Mouse (Mus musculus): ENCODE results near the gene Sypl2. TPM values are rescaled to one million over a fixed set of nuclear protein-coding genes. Genes with fewer than 3 reads are reported as not detected.

The Sypl2 gene
- polyA plus RNA-seq, 1 experiment from 2014 or later = 11.4 TPM

GRCm38 (mm10) chr3:108202506-108202905 is 23.9 kb downstream of the Sypl2 start:
- Histone ChIP-seq H3K4me1 (ENCODE audit: control insufficient read depth, insufficient read depth, low read length) (peaks cover 9% of the 10 kb centered on the region), H3K9ac (ENCODE audit: low read depth, low read length) (no peak overlapping the region), H3K36me3 (ENCODE audit: control insufficient read depth, insufficient read depth, low read length) (peaks cover 54% of the 10 kb centered on the region)

GRCm38 (mm10) chr3:108200329-108201323 is 25.8 kb downstream of the Sypl2 start, which contains the start of gene Cyb561d1:
TSS of gene Cyb561d1 (minus strand) at chr3:108201212.
- Histone ChIP-seq H3K36me3 (ENCODE audit: control insufficient read depth, insufficient read depth, low read length) (peaks cover 37% of the 10 kb centered on the region), H3K27ac (replicated peaks; ENCODE audit: low read depth, low read length) (peak within 1 kb of the TSS; percentile 81), H3K4me3 (ENCODE audit: low read depth, low read length) (peak within 1 kb of the TSS; percentile 64), H3K9me3 (ENCODE audit: control insufficient read depth, low read length) (no peaks in the 10 kb centered on the region), H3K4me2 (ENCODE audit: low read depth, low read length) (peak within 1 kb of the TSS; percentile 80), H3K27me3 (replicated peaks; ENCODE audit: control insufficient read depth, insufficient read depth, low read length) (no peaks in the 10 kb centered on the region), H3K4me1 (ENCODE audit: control insufficient read depth, insufficient read depth, low read length) (no peaks in the 10 kb centered on the region; the same call in 1 of the 2 replicates), H3K9ac (ENCODE audit: low read depth, low read length) (peak within 1 kb of the TSS; percentile 67)
- DNase-seq (ENCODE audit: low spot score) = peak; percentile 95
- 3% methylated on average over 34 of the region's 44 CpGs for WGBS
- ATAC-seq (ENCODE audit: low read depth) = peak; percentile 92

More at GRCm38 (mm10) chr3:108202506-108202905, 23.9 kb downstream of the Sypl2 start:
- ATAC-seq (ENCODE audit: low read depth) (no peak), DNase-seq (ENCODE audit: low spot score) (no peak)
- Histone ChIP-seq H3K9me3 (ENCODE audit: control insufficient read depth, low read length) (no peaks in the 10 kb centered on the region), H3K27ac (replicated peaks; ENCODE audit: low read depth, low read length) (no peak overlapping the region), H3K4me2 (ENCODE audit: low read depth, low read length) (no peak overlapping the region), H3K27me3 (replicated peaks; ENCODE audit: control insufficient read depth, insufficient read depth, low read length) (no peaks in the 10 kb centered on the region), H3K4me3 (ENCODE audit: low read depth, low read length) (no peak overlapping the region)

GRCm38 (mm10) chr3:108199231-108199630 is 27.2 kb downstream of the Sypl2 start:
- WGBS = 97% methylated on average over 6 of the region's 6 CpGs
- no peak overlapping the region for H3K4me3 ChIP-seq (ENCODE audit: low read depth, low read length)
- no peak overlapping the region for H3K9ac ChIP-seq (ENCODE audit: low read depth, low read length)
- H3K4me2 ChIP-seq (ENCODE audit: low read depth, low read length) = peak overlapping the region; percentile 80; the same call in 1 of the 2 replicates
- ATAC-seq (ENCODE audit: low read depth) (no peak), DNase-seq (ENCODE audit: low spot score) (no peak)
- H3K27me3 ChIP-seq (replicated peaks; ENCODE audit: control insufficient read depth, insufficient read depth, low read length) = no peaks in the 10 kb centered on the region
- no peaks in the 10 kb centered on the region for H3K9me3 ChIP-seq (ENCODE audit: control insufficient read depth, low read length)
- no peak overlapping the region for H3K27ac ChIP-seq (replicated peaks; ENCODE audit: low read depth, low read length)
- peaks cover 25% of the 10 kb centered on the region; the same call in 1 of the 2 replicates for H3K36me3 ChIP-seq (ENCODE audit: control insufficient read depth, insufficient read depth, low read length)
- H3K4me1 ChIP-seq (ENCODE audit: control insufficient read depth, insufficient read depth, low read length) = no peaks in the 10 kb centered on the region; the same call in 1 of the 2 replicates

GRCm38 (mm10) chr3:108197066-108197497 is 29.4 kb downstream of the Sypl2 start:
- Histone ChIP-seq H3K4me1 (ENCODE audit: control insufficient read depth, insufficient read depth, low read length) (no peaks in the 10 kb centered on the region; the same call in 1 of the 2 replicates), H3K9ac (ENCODE audit: low read depth, low read length) (no peak overlapping the region), H3K27ac (replicated peaks; ENCODE audit: low read depth, low read length) (no peak overlapping the region), H3K36me3 (ENCODE audit: control insufficient read depth, insufficient read depth, low read length) (0 out of 2 replicates have a peak, but pooled peaks cover 12% of the 10 kb centered on the region), H3K9me3 (ENCODE audit: control insufficient read depth, low read length) (no peaks in the 10 kb centered on the region), H3K27me3 (replicated peaks; ENCODE audit: control insufficient read depth, insufficient read depth, low read length) (no peaks in the 10 kb centered on the region), H3K4me2 (ENCODE audit: low read depth, low read length) (peak overlapping the region; percentile 16; the same call in 1 of the 2 replicates), H3K4me3 (ENCODE audit: low read depth, low read length) (no peak overlapping the region)
- 26% methylated on average over 13 of the region's 14 CpGs for WGBS
- DNase-seq (ENCODE audit: low spot score) (peak; percentile 67), ATAC-seq (ENCODE audit: low read depth) (peak; percentile 15; the same call in 1 of the 2 replicates)

GRCm38 (mm10) chr3:108195941-108196590 is 30.4 kb downstream of the Sypl2 start:
- no peak overlapping the region for H3K4me2 ChIP-seq (ENCODE audit: low read depth, low read length)
- no peak overlapping the region for H3K27ac ChIP-seq (replicated peaks; ENCODE audit: low read depth, low read length)
- 66% methylated on average over 7 of the region's 7 CpGs for WGBS
- no peak overlapping the region for H3K9ac ChIP-seq (ENCODE audit: low read depth, low read length)
- H3K4me1 ChIP-seq (ENCODE audit: control insufficient read depth, insufficient read depth, low read length) = no peaks in the 10 kb centered on the region; the same call in 1 of the 2 replicates
- no peaks in the 10 kb centered on the region for H3K27me3 ChIP-seq (replicated peaks; ENCODE audit: control insufficient read depth, insufficient read depth, low read length)
- no peaks in the 10 kb centered on the region for H3K9me3 ChIP-seq (ENCODE audit: control insufficient read depth, low read length)
- DNase-seq (ENCODE audit: low spot score) (peak; percentile 30), ATAC-seq (ENCODE audit: low read depth) (no peak)
- no peak overlapping the region for H3K4me3 ChIP-seq (ENCODE audit: low read depth, low read length)
- 0 out of 2 replicates have a peak, but pooled peaks cover 12% of the 10 kb centered on the region for H3K36me3 ChIP-seq (ENCODE audit: control insufficient read depth, insufficient read depth, low read length)

GRCm38 (mm10) chr3:108195287-108195686 is 31.2 kb downstream of the Sypl2 start:
- H3K36me3 ChIP-seq (ENCODE audit: control insufficient read depth, insufficient read depth, low read length) = 0 out of 2 replicates have a peak, but pooled peaks cover 12% of the 10 kb centered on the region
- no peak overlapping the region for H3K27ac ChIP-seq (replicated peaks; ENCODE audit: low read depth, low read length)
- ATAC-seq (ENCODE audit: low read depth) (no peak), DNase-seq (ENCODE audit: low spot score) (no peak)
- H3K4me2 ChIP-seq (ENCODE audit: low read depth, low read length) = no peak overlapping the region
- no peaks in the 10 kb centered on the region for H3K27me3 ChIP-seq (replicated peaks; ENCODE audit: control insufficient read depth, insufficient read depth, low read length)
- H3K9ac ChIP-seq (ENCODE audit: low read depth, low read length) = no peak overlapping the region
- no peak overlapping the region for H3K4me3 ChIP-seq (ENCODE audit: low read depth, low read length)
- no peaks in the 10 kb centered on the region for H3K9me3 ChIP-seq (ENCODE audit: control insufficient read depth, low read length)
- WGBS = 73% methylated on average over 4 of the region's 4 CpGs
- no peaks in the 10 kb centered on the region; the same call in 1 of the 2 replicates for H3K4me1 ChIP-seq (ENCODE audit: control insufficient read depth, insufficient read depth, low read length)

GRCm38 (mm10) chr3:108193686-108194085 is 32.8 kb downstream of the Sypl2 start:
- ATAC-seq (ENCODE audit: low read depth) (no peak), DNase-seq (ENCODE audit: low spot score) (no peak)
- Histone ChIP-seq H3K9me3 (ENCODE audit: control insufficient read depth, low read length) (no peaks in the 10 kb centered on the region), H3K9ac (ENCODE audit: low read depth, low read length) (no peak overlapping the region), H3K4me1 (ENCODE audit: control insufficient read depth, insufficient read depth, low read length) (no peaks in the 10 kb centered on the region; the same call in 1 of the 2 replicates), H3K36me3 (ENCODE audit: control insufficient read depth, insufficient read depth, low read length) (0 out of 2 replicates have a peak, but pooled peaks cover 6% of the 10 kb centered on the region), H3K27ac (replicated peaks; ENCODE audit: low read depth, low read length) (no peak overlapping the region), H3K4me2 (ENCODE audit: low read depth, low read length) (no peak overlapping the region), H3K27me3 (replicated peaks; ENCODE audit: control insufficient read depth, insufficient read depth, low read length) (no peaks in the 10 kb centered on the region), H3K4me3 (ENCODE audit: low read depth, low read length) (no peak overlapping the region)
- WGBS = 69% methylated on average over 4 of the region's 4 CpGs

GRCm38 (mm10) chr3:108189897-108190296 is 36.6 kb downstream of the Sypl2 start:
- no peak for ATAC-seq (ENCODE audit: low read depth)

More at GRCm38 (mm10) chr3:108189897-108190296, 36.6 kb downstream of the Sypl2 start:
- 56% methylated on average over 5 of the region's 5 CpGs for WGBS
- H3K4me2 ChIP-seq (ENCODE audit: low read depth, low read length) = no peak overlapping the region
- H3K9ac ChIP-seq (ENCODE audit: low read depth, low read length) = 0 out of 2 replicates have a peak overlapping the region, but pooled peaks have one; percentile 23
- no peaks in the 10 kb centered on the region for H3K9me3 ChIP-seq (ENCODE audit: control insufficient read depth, low read length)
- H3K4me3 ChIP-seq (ENCODE audit: low read depth, low read length) = no peak overlapping the region
- H3K4me1 ChIP-seq (ENCODE audit: control insufficient read depth, insufficient read depth, low read length) = peaks cover 8% of the 10 kb centered on the region; the same call in 1 of the 2 replicates
- H3K27ac ChIP-seq (replicated peaks; ENCODE audit: low read depth, low read length) = no peak overlapping the region
- no peak for DNase-seq (ENCODE audit: low spot score)
- no peaks in the 10 kb centered on the region; the same call in 1 of the 2 replicates for H3K27me3 ChIP-seq (replicated peaks; ENCODE audit: control insufficient read depth, insufficient read depth, low read length)
- no peaks in the 10 kb centered on the region for H3K36me3 ChIP-seq (ENCODE audit: control insufficient read depth, insufficient read depth, low read length)

Data from embryonic facial prominence, embryonic 14.5 days (tissue).